Mouse (Mus musculus): ENCODE data around the gene Adra2b. TPM values are rescaled to one million over a fixed set of nuclear protein-coding genes. Genes with fewer than 3 reads are reported as not detected.

Gene Adra2b
- total and polyA plus RNA-seq, 3 experiments, result not detected

DNA sequence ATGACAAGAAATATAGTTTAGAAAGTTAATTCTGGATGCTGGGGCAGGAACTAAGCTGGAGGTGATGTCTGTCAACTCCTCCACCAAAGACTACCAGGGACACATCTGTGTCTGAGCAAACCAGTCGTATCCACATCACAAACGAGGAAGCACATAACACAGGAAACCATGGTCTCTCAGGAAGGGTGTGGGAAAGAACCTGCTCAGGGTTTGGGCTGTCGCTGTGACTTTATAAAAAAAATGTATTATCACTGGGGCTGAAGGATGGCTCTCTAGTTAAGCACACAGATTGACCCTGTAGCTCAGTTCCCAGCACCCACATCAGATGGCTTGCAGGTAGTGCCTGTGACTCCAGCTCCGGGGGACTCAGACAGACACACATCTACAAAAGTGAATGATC is 43.9 kb upstream of the Adra2b start:
- Histone ChIP-seq H3K27ac (ENCODE audit: control insufficient read depth, low read depth, low read length) (no peak overlapping the region), H3K9me3 (replicated peaks; ENCODE audit: insufficient read depth, low read length) (no peaks in the 10 kb centered on the region), H3K27me3 (ENCODE audit: control insufficient read depth in 1 of 2, insufficient read depth in 2 of 2, low read length in 2 of 2) (peaks cover 0 to 2% of the 10 kb centered on the region in 2 experiments; a peak in 1 of 4 replicates), H3K36me3 (ENCODE audit: control insufficient read depth in 1 of 2, insufficient read depth in 2 of 2, low read length in 2 of 2) (no peaks in the 10 kb centered on the region), H3K4me3 (ENCODE audit: control insufficient read depth in 1 of 2, insufficient read depth in 1 of 2, low read depth in 2 of 2, low read length in 2 of 2) (no peak overlapping the region), H3K4me1 (ENCODE audit: control insufficient read depth in 1 of 2, insufficient read depth in 2 of 2, low read length in 2 of 2) (no peaks in the 10 kb centered on the region), H3K9ac (ENCODE audit: control insufficient read depth, low read depth, low read length, poor library complexity, severe bottlenecking) (no peak overlapping the region), H3K79me2 (ENCODE audit: control insufficient read depth, insufficient read depth, low read length, poor library complexity) (no peaks in the 10 kb centered on the region)
- TF ChIP-seq HCFC1 (IDR thresholded peaks at IDR 0.05; ENCODE audit: low read depth, low read length), result no peak
- no peak for TF ChIP-seq ELF1 (IDR thresholded peaks at IDR 0.05; ENCODE audit: low read depth, low read length)
- no peak for TF ChIP-seq MAX (IDR thresholded peaks at IDR 0.05; ENCODE audit: low read length)
- TF ChIP-seq ZC3H11A (IDR thresholded peaks at IDR 0.05; ENCODE audit: low read depth, low read length), result no peak
- no peak for TF ChIP-seq TBP (IDR thresholded peaks at IDR 0.05; ENCODE audit: low read depth, low read length)
- no peak for TF ChIP-seq CHD1 (IDR thresholded peaks at IDR 0.05; ENCODE audit: low read depth, low read length)
- TF ChIP-seq MEF2A (IDR thresholded peaks at IDR 0.05; ENCODE audit: extremely low read depth, insufficient replicate concordance, low read depth, low read length, poor library complexity, severe bottlenecking), result no peak
- no peak for TF ChIP-seq ZKSCAN1 (IDR thresholded peaks at IDR 0.05; ENCODE audit: low read depth, low read length)
- TF ChIP-seq MAFK (IDR thresholded peaks at IDR 0.05; ENCODE audit: borderline replicate concordance, low read depth, low read length), result no peak
- TF ChIP-seq POLR2A (IDR thresholded peaks at IDR 0.05; ENCODE audit: control insufficient read depth in 1 of 2, insufficient read depth in 1 of 2, low read depth in 1 of 2, low read length in 2 of 2, poor library complexity in 1 of 2), result no peak
- no peak for TF ChIP-seq ZNF384 (IDR thresholded peaks at IDR 0.05; ENCODE audit: low read depth, low read length)
- no peak for DNase-seq (ENCODE audit: low read depth, low spot score)

DNA sequence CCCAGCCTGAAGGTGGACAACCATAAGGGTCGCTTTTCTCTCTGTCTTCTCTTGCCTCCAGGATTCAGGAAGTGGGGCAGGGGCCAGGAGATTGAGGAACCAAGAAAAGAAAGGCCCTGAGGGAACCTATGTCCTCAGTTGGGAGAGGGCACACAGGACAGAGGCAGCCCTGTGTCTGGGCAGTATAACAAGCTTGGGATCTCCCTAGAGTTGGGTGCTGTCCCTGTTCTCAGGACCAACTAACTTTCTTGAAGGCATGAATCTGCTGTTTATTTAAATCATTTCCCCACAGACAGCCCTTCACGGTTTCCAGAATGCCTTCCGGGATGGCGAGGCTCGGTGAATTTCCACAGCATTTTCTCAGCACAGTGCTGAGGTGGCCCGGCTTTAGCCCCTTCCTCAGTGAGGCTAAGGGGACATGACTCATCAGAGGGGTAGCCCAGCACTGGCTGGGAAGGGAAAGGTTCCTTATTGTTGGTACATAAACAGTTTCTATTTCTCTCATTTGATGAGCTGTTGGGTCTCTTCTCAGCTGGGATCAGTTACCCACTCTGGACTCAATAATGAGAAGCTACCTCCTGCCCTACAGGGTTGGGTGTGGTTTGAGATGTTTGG is 40.2 kb upstream of the Adra2b start:
- Histone ChIP-seq H3K4me1 (ENCODE audit: control insufficient read depth in 1 of 2, insufficient read depth in 2 of 2, low read length in 2 of 2) (0 out of 4 replicates have a peak, but pooled peaks cover 0 to 3% of the 10 kb centered on the region in 2 experiments), H3K27me3 (ENCODE audit: control insufficient read depth in 1 of 2, insufficient read depth in 2 of 2, low read length in 2 of 2) (peaks cover 0 to 2% of the 10 kb centered on the region in 2 experiments; a peak in 1 of 4 replicates), H3K79me2 (ENCODE audit: control insufficient read depth, insufficient read depth, low read length, poor library complexity) (no peaks in the 10 kb centered on the region), H3K9ac (ENCODE audit: control insufficient read depth, low read depth, low read length, poor library complexity, severe bottlenecking) (no peak overlapping the region), H3K4me3 (ENCODE audit: control insufficient read depth in 1 of 2, insufficient read depth in 1 of 2, low read depth in 2 of 2, low read length in 2 of 2) (no peak overlapping the region), H3K9me3 (replicated peaks; ENCODE audit: insufficient read depth, low read length) (no peaks in the 10 kb centered on the region), H3K36me3 (ENCODE audit: control insufficient read depth in 1 of 2, insufficient read depth in 2 of 2, low read length in 2 of 2) (no peaks in the 10 kb centered on the region), H3K27ac (ENCODE audit: control insufficient read depth, low read depth, low read length) (no peak overlapping the region)
- DNase-seq (ENCODE audit: low read depth, low spot score), result no peak
- no peak for TF ChIP-seq POLR2AphosphoS5 (IDR thresholded peaks at IDR 0.05; ENCODE audit: borderline replicate concordance, low read depth, low read length)
- no peak for TF ChIP-seq MEF2A (IDR thresholded peaks at IDR 0.05; ENCODE audit: extremely low read depth, insufficient replicate concordance, low read depth, low read length, poor library complexity, severe bottlenecking)
- no peak for TF ChIP-seq ETS1 (IDR thresholded peaks at IDR 0.05; ENCODE audit: low read depth, low read length)
- TF ChIP-seq ZMIZ1 (IDR thresholded peaks at IDR 0.05; ENCODE audit: low read depth, low read length), result no peak
- no peak for TF ChIP-seq POLR2AphosphoS2 (IDR thresholded peaks at IDR 0.05; ENCODE audit: low read length)
- TF ChIP-seq MYC (IDR thresholded peaks at IDR 0.05; ENCODE audit: low read depth, low read length), result no peak
- TF ChIP-seq RAD21 (IDR thresholded peaks at IDR 0.05; ENCODE audit: low read depth, low read length), result no peak
- no peak for TF ChIP-seq KAT2A (conservative IDR thresholded peaks at IDR 0.05; ENCODE audit: low read depth, low read length)
